In the genomic region with DNA sequence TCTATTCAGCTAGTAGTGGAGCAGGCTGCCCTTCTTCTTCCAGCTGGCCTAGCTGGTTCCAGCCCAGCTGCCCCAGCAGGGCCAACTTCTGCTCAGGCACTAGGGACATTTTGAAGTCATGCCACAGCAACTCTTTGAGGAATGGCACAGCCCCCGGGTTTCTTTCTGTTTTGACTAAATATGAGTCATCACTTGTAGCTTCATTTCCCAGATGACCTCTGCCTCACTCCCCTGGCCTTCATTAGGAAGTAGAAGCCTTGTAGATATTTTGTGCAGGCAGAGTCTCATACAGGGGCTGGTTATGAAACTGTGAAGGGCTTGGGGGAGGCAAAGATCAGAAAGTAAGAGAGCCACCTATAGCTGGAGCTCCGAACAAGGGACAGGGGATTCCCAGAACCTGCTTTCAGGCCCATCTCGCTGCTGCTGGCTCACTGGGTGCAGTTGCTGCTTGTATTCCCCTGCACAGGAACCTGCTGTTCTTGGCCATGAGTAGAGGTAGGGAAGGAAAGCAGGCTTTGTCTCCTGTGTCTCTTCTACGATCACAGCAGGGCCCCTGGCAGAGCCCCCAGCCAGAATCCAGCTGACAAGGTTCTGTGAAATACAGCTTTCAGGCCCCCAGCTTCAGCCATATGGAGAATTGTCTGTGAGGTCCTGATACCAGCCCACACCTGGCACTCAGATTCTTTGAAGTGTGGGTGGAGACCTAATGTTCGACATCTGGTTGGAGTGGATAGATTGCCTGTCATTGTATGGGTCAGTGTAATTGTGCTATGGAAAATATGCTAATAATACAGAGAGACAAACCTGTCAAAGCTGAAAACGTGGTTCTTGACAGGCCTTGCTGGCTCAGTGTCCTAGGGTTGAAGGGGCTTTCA, we compare ENCODE assay signal across 9 mouse cellular contexts. TPM values are rescaled to one million over a fixed set of nuclear protein-coding genes. Genes with fewer than 3 reads are reported as not detected.
DNase-seq lines count a peak whose midpoint lies in the region; ATAC-seq and TF ChIP-seq lines count a peak whose summit lies in the region.
"Had no signal": no experiment of that assay in that cellular context is flagged by ENCODE, and none has a peak within 500 bp of the region (broad histone marks: within the 10 kb centered on the region; RNA-seq: fewer than 3 reads in every experiment).

No protein-coding gene starts in this region.

- POLR2A ChIA-PET in Patski (lab: Charles Lee) = interaction anchor here (1.3 kb wide), 1 partner anchor 13 kb away, joined by 3 read pairs; no protein-coding TSS in a partner anchor

- intact Hi-C loops in heart, postnatal 25 days (cut with DNase I) = loop anchor here (5.0 kb wide), 1 partner anchor 43 kb away; no protein-coding TSS in a partner anchor

- H3K4me1 ChIP-seq in limb, embryonic 12.5 days (replicated peaks) = peaks cover 54% of the 10 kb centered on the region

- no peak overlapping the region for H3K4me2 ChIP-seq in limb, embryonic 12.5 days

- CTCF ChIA-PET in Patski (lab: Charles Lee) = interaction anchor here (0.8 to 1.9 kb wide), 5 partner anchors 11 to 69 kb away, joined by 3 to 9 read pairs (median 3); no protein-coding TSS in a partner anchor

- peak overlapping the region; percentile 72 for H3K27ac ChIP-seq in limb, embryonic 12.5 days

- no peaks in the 10 kb centered on the region for H3K27me3 ChIP-seq in Patski
- H3K27me3 ChIP-seq in limb, embryonic 12.5 days = no peaks in the 10 kb centered on the region

- peak; percentile 58 for DNase-seq in cerebellum, adult 11-12 months
- no peak for DNase-seq in cerebellum, adult 9-10 months
- DNase-seq in Patski (ENCODE audit: low read depth, low spot score) = peak; percentile 73
- DNase-seq in heart, postnatal 25 days (ENCODE audit: low spot score) = peak; percentile 16
- DNase-seq in natural killer cell, adult 2 months (ENCODE audit: low spot score in 2 of 2) = peak; percentile 13 to 16
- DNase-seq in frontal cortex, postnatal 25 days (ENCODE audit: low spot score in 2 of 2) = no peak

- H3K9me3 ChIP-seq in limb, embryonic 12.5 days = no peaks in the 10 kb centered on the region

- H3K4me3 ChIP-seq in limb, embryonic 12.5 days (replicated peaks) = no peak overlapping the region
- H3K4me3 ChIP-seq: erythroblast, embryonic 14.5 days had no signal

- 55% methylated on average over 6 of the region's 6 CpGs for whole genome bisulfite sequencing in limb, embryonic 12.5 days

- no peak overlapping the region for H3K9ac ChIP-seq in limb, embryonic 12.5 days (replicated peaks)

- in situ Hi-C loops in Patski (cut with MboI; ENCODE audit: low pct_unique_long_range_greater_than_20kb) = no loop called here

- no peak for TF ChIP-seq CTCF in Patski (IDR thresholded peaks at IDR 0.05)

- no peaks in the 10 kb centered on the region; the same call in 1 of the 2 replicates for H3K36me3 ChIP-seq in limb, embryonic 12.5 days

- peak; percentile 92 for ATAC-seq in Patski
- ATAC-seq in erythroid progenitor cell, adult 5-6 weeks (replicated peaks; ENCODE audit: low FRiP score, poor library complexity, severe bottlenecking) = 0 out of 2 replicates have a peak, but pooled peaks have one; percentile 21
- no peak for ATAC-seq in limb, embryonic 12.5 days (ENCODE audit: insufficient number of reproducible peaks, insufficient read depth, low FRiP score, low TSS enrichment, low read depth)

RNA-seq across cellular contexts. Expression of gene Nck2, which starts 30.4 kb away (rescaled TPM):
- 37.4 TPM for polyA plus RNA-seq in Patski (2021)
- total RNA-seq in erythroid progenitor cell, adult 5-6 weeks (2015; ENCODE audit: low replicate concordance) = 1.8 and 3.4 TPM in 2 replicates
- 1.2 and 5.3 TPM in 2 replicates for total RNA-seq in erythroid progenitor cell, adult 5-6 weeks (2017; ENCODE audit: low replicate concordance)
- 10 to 100 TPM; 14.3 to 15.4 TPM for total RNA-seq in heart, postnatal 25 days (2021)
- polyA plus RNA-seq in limb, embryonic 12.5 days (2016; fragmentation: Nextera tagmentation; extraction: Ambion mirVana) = 63.2 and 63.8 TPM in 2 replicates

Comparison
In these comparisons a context has a peak if more than half of its experiments do, and no peak if none do; other contexts are left out.
1. DNase-seq: peak in cerebellum, adult 11-12 months (single experiment), Patski (single experiment), heart, postnatal 25 days (single experiment) and natural killer cell, adult 2 months (2 of 2); none in cerebellum, adult 9-10 months (single experiment) and frontal cortex, postnatal 25 days (0 of 2).